Mouse (Mus musculus) liver, embryonic 11.5 days (tissue): ENCODE data around the gene Plcl1. TPM values are rescaled to one million over a fixed set of nuclear protein-coding genes. Genes with fewer than 3 reads are reported as not detected.

ENCODE experiments used
- ATAC-seq: fragments of 200-750 bp; cut with Nextera tagmentation; replicated peaks from 2 replicates; pipeline ENCODE4 v1.8.0; 2017; ENCODE audit warnings: moderate number of reproducible peaks, mild to moderate bottlenecking, moderate TSS enrichment, moderate library complexity; ENCODE audit not compliant: low FRiP score
- DNase-seq: peaks from one replicate; pipeline ENCODE4 v3.0.0-alpha.2; 2017; ENCODE audit warnings: low spot score
- H3K27ac ChIP-seq: fragments of 300-500 bp; sonication (generic); 2 replicates; pipeline ENCODE4 v1.5.1; 2014; ENCODE audit warnings: mild to moderate bottlenecking, low read depth, low read length, control low read depth
- H3K27me3 ChIP-seq: fragments of 300-500 bp; sonication (generic); replicated peaks from 2 replicates; pipeline ENCODE4 v1.6.1; 2014; ENCODE audit warnings: low read length, mixed read lengths; ENCODE audit not compliant: control insufficient read depth, insufficient read depth
- H3K36me3 ChIP-seq: fragments of 300-500 bp; sonication (generic); 2 replicates; pipeline ENCODE4 v1.6.1; 2014; ENCODE audit warnings: mild to moderate bottlenecking, low read length, moderate library complexity, mixed read lengths; ENCODE audit not compliant: control insufficient read depth, insufficient read depth
- H3K4me1 ChIP-seq: fragments of 300-500 bp; sonication (generic); replicated peaks from 2 replicates; pipeline ENCODE4 v1.6.1; 2014; ENCODE audit warnings: low read length, mixed read lengths; ENCODE audit not compliant: control insufficient read depth, insufficient read depth
- H3K4me2 ChIP-seq: fragments of 300-500 bp; sonication (generic); 2 replicates; pipeline ENCODE4 v1.6.1; 2014; ENCODE audit warnings: mild to moderate bottlenecking, control low read depth, moderate library complexity
- H3K4me3 ChIP-seq: fragments of 300-500 bp; sonication (generic); 2 replicates; pipeline ENCODE4 v1.5.1; 2014; ENCODE audit warnings: low read depth, low read length, control low read depth
- H3K9ac ChIP-seq: fragments of 300-500 bp; sonication (generic); 2 replicates; pipeline ENCODE4 v1.6.1; 2014; ENCODE audit warnings: low read depth, low read length, control low read depth
- H3K9me3 ChIP-seq: fragments of 300-500 bp; sonication (generic); 2 replicates; pipeline ENCODE4 v1.6.1; 2016; ENCODE audit warnings: low read length, inconsistent platforms, mixed read lengths; ENCODE audit not compliant: control insufficient read depth
- WGBS: fragments of 180-500 bp; shearing (Covaris S2); extraction: QIAGEN DNeasy Blood & Tissue Kit; methylation state at CpG from one replicate; pipeline ENCODE4 v1.1.7; 2014; 5-methylcytosine and 5-hydroxymethylcytosine counted together
- polyA plus RNA-seq: library from polyadenylated mRNA; unstranded; fragments of >200 nt; fragmentation: Nextera tagmentation; extraction: Ambion mirVana; gene quantifications from 2 replicates; pipeline ENCODE4 v1.2.1, GENCODE M21; 2014

Plcl1 gene
- polyA plus RNA-seq, 1 experiment from 2014 or later, result 0.63 TPM

DNA sequence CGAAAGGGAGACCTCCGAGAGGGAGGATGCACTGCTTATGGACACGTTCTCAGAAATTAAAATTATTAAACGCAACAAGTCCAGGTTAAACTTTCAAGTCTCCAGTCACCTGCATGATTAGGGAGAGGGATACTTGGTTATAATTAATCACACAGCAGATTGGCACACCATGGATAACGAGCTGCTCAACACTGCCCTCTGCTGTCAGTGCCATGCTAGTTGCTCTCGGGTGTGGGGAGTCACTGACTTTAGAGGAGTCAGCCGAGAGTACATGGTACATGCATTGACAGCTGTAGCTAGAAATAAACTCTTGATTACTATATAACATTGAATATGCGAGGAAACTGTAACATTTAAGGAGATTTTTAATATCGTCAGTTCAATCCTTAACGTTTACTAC lies 350.0 kb downstream of the Plcl1 start:
- H3K27ac ChIP-seq, result no peak overlapping the region
- no peak for DNase-seq
- WGBS, result 53% methylated on average over 10 of the region's 10 CpGs

DNA sequence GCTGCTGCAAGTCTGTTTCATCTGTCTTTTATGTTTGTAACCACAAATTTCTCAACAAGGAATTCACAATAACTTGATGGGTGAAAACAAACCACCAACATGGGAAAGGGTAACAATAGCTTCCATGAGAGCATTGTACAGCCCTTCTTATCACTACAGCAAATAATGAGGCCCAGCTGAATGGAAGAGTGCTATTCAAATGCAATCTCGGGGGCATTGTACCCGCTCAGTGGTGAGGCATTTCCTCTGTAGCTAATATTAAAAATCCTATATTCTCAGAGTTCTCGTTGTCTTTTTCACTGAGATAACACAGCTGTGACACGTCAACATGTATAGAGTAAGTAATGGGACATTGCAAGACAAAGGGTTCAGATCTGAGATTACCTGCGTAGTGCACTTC lies 356.6 kb downstream of the Plcl1 start:
- 74% methylated on average over 5 of the region's 5 CpGs for WGBS

More for the DNA sequence above, 350.0 kb downstream of the Plcl1 start:
- Histone ChIP-seq H3K4me3 (no peak overlapping the region), H3K9ac (no peak overlapping the region), H3K4me2 (no peak overlapping the region), H3K27me3 (no peaks in the 10 kb centered on the region), H3K9me3 (no peaks in the 10 kb centered on the region), H3K4me1 (no peaks in the 10 kb centered on the region), H3K36me3 (no peaks in the 10 kb centered on the region)
- ATAC-seq, result no peak

DNA sequence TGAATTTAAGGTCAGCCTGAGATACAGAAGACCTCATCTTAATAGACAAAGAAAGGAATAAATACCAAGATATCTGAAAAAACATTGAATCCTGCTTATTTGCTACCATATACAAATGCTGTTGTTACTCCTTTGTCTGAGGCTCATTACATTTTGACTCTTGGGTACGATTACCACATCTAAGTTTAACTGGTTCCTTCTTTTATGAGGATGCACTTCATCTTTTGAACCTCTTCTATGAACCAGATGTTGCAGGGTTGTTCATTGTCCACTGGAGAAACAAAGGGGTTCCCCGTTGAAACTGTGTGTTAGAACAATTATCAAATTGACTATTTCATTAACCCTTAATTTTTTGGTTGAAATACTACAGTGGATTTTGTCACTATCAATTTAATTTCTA lies 357.4 kb downstream of the Plcl1 start:
- 86% methylated on average over 2 of the region's 2 CpGs for WGBS

More for the DNA sequence above, 356.6 kb downstream of the Plcl1 start:
- no peaks in the 10 kb centered on the region for H3K27me3 ChIP-seq
- H3K9me3 ChIP-seq, result no peaks in the 10 kb centered on the region
- ATAC-seq (no peak), DNase-seq (no peak)
- H3K36me3 ChIP-seq, result no peaks in the 10 kb centered on the region
- no peak overlapping the region for H3K9ac ChIP-seq
- H3K4me2 ChIP-seq, result no peak overlapping the region
- no peak overlapping the region for H3K27ac ChIP-seq
- H3K4me1 ChIP-seq, result no peaks in the 10 kb centered on the region
- no peak overlapping the region for H3K4me3 ChIP-seq

DNA sequence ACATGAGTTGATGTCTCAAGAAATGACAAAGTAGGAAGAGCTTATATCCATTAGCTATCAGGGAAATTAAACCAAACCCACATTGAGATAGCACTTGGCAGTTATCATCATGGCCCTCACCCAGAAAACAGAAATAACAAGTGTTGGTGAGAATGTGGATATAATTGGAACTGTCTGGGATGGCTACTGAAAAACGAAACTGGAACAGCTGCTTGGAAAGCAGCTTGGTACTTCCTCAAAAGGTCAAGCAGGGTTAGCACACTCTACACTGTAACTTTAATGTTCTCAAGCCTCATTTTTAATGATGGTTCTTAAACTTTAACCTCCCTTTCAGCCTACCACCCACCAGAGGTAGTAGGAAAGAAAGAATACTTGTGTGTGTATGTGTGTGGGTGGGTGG lies 361.0 kb downstream of the Plcl1 start:
- Histone ChIP-seq H3K27ac (no peak overlapping the region), H3K4me1 (no peaks in the 10 kb centered on the region), H3K4me2 (no peak overlapping the region), H3K4me3 (no peak overlapping the region), H3K27me3 (no peaks in the 10 kb centered on the region), H3K9ac (no peak overlapping the region), H3K36me3 (no peaks in the 10 kb centered on the region), H3K9me3 (no peaks in the 10 kb centered on the region)
- no peak for DNase-seq
- no peak for ATAC-seq
- 50% methylated on average over 1 of the region's 1 CpGs for WGBS

More for the DNA sequence above, 357.4 kb downstream of the Plcl1 start:
- H3K9me3 ChIP-seq, result no peaks in the 10 kb centered on the region
- H3K4me3 ChIP-seq, result no peak overlapping the region
- no peak overlapping the region for H3K27ac ChIP-seq
- no peaks in the 10 kb centered on the region for H3K36me3 ChIP-seq
- DNase-seq (no peak), ATAC-seq (no peak)
- H3K9ac ChIP-seq, result no peak overlapping the region
- no peaks in the 10 kb centered on the region for H3K4me1 ChIP-seq
- H3K4me2 ChIP-seq, result no peak overlapping the region
- no peaks in the 10 kb centered on the region for H3K27me3 ChIP-seq

DNA sequence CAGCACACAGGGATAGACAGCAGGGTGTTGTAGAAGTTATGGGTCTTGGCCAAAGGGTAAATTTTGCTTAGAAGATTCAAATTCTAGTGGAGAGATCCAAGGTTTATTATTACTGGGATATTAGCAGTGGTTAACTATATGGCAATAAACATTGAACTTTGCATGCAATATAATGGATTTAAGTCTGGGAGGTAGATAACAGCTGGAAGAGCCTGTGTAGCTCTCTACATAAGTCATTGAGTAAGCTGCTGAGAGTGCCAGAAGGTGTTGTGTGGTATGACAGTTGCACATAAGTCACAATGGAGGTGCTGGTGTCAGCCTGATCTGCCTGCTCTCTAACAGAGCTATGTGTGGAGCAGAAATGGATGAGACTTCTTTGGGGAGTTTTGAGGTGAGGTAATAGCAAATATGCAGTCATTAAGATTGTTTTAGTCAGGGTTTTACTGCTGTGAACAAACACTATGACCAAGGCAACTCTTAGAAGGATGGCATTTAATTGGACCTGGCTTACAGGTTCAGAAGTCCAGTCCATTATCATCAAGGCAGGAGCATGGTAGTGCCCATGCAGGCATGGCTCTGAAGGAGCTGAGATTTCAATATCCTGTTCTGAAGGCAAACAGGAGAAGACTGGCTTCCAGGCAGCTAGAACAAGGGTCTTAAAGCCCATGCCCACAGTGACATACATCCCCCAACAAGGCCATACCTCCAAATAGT lies 364.5 kb downstream of the Plcl1 start:
- no peaks in the 10 kb centered on the region for H3K4me1 ChIP-seq
- DNase-seq, result no peak
- H3K27ac ChIP-seq, result no peak overlapping the region
- ATAC-seq, result no peak
- no peaks in the 10 kb centered on the region for H3K36me3 ChIP-seq
- H3K4me2 ChIP-seq, result no peak overlapping the region
- no peak overlapping the region for H3K9ac ChIP-seq
- no peaks in the 10 kb centered on the region for H3K9me3 ChIP-seq
- no peak overlapping the region for H3K4me3 ChIP-seq
- no peaks in the 10 kb centered on the region for H3K27me3 ChIP-seq

DNA sequence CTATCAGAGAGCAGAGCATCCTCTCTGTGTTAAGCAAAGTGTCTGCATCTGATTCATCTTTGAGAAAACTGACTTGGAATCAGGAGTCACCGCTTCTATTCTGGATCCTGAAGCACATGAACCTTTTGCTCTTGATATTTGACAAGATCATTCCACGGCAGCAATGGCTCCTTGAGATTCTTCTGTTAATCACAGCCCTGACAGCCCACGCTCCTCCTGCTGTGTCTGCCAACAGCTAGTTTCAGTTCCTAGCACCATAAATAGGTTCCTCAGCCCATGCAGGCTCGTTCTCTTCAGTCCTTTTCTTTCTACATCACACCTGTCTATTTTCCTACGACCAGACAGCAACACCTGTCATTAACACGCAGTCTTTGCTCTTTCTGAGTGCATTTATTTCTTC lies 387.1 kb downstream of the Plcl1 start:
- 65% methylated on average over 6 of the region's 6 CpGs for WGBS
- no peak for ATAC-seq
- H3K4me2 ChIP-seq, result no peak overlapping the region

More for the DNA sequence above, 387.1 kb downstream of the Plcl1 start:
- Histone ChIP-seq H3K36me3 (no peaks in the 10 kb centered on the region), H3K9me3 (no peaks in the 10 kb centered on the region), H3K27me3 (no peaks in the 10 kb centered on the region), H3K9ac (no peak overlapping the region), H3K4me3 (no peak overlapping the region), H3K4me1 (no peaks in the 10 kb centered on the region), H3K27ac (no peak overlapping the region)
- no peak for DNase-seq

Other genes starting within 250 kb of the Plcl1 start
- gene Rftn2, start 179.1 kb upstream of the Plcl1 start, polyA plus RNA-seq, result 2.3 and 2.8 TPM in 2 replicates
- gene Mars2, start 168.7 kb upstream of the Plcl1 start, polyA plus RNA-seq, result 5.6 and 5.8 TPM in 2 replicates
- 0.37 and 1.1 TPM in 2 replicates for gene Boll, start 42.5 kb upstream of the Plcl1 start, polyA plus RNA-seq